Mouse (Mus musculus): ENCODE data around the gene Kri1. TPM values are rescaled to one million over a fixed set of nuclear protein-coding genes. Genes with fewer than 3 reads are reported as not detected.

Gene Kri1
- polyA plus RNA-seq, 1 experiment from 2014 or later, result 18.3 TPM

- ATAC-seq, result no peak
- no peak overlapping the region for H3K4me2 ChIP-seq (ENCODE audit: low read length)
Observed at GRCm38 (mm10) chr9:21235341-21235740, 52.4 kb downstream of the Kri1 start.

GRCm38 (mm10) chr9:21233805-21234204 is 54.0 kb downstream of the Kri1 start:
- no peak overlapping the region for H3K27ac ChIP-seq (ENCODE audit: low read length)
- no peak overlapping the region for H3K9ac ChIP-seq (ENCODE audit: low read depth, low read length)
- peaks cover 20% of the 10 kb centered on the region for H3K36me3 ChIP-seq (ENCODE audit: control insufficient read depth, insufficient read depth, low read length)
- H3K9me3 ChIP-seq (replicated peaks; ENCODE audit: control insufficient read depth, low read length, poor library complexity, severe bottlenecking), result no peaks in the 10 kb centered on the region
- H3K4me2 ChIP-seq (ENCODE audit: low read length), result no peak overlapping the region
- H3K27me3 ChIP-seq (ENCODE audit: control insufficient read depth, insufficient read depth, low read depth, low read length), result no peaks in the 10 kb centered on the region
- no peak for ATAC-seq
- WGBS, result 75% methylated on average over 28 of the region's 28 CpGs
- no peak overlapping the region for H3K4me3 ChIP-seq (ENCODE audit: low read depth, low read length)
- H3K4me1 ChIP-seq (ENCODE audit: control insufficient read depth, insufficient read depth, low read length), result peaks cover 17% of the 10 kb centered on the region

More at GRCm38 (mm10) chr9:21235341-21235740, 52.4 kb downstream of the Kri1 start:
- H3K27me3 ChIP-seq (ENCODE audit: control insufficient read depth, insufficient read depth, low read depth, low read length), result no peaks in the 10 kb centered on the region
- peaks cover 17% of the 10 kb centered on the region for H3K4me1 ChIP-seq (ENCODE audit: control insufficient read depth, insufficient read depth, low read length)
- H3K4me3 ChIP-seq (ENCODE audit: low read depth, low read length), result no peak overlapping the region
- H3K27ac ChIP-seq (ENCODE audit: low read length), result no peak overlapping the region
- WGBS, result 88% methylated on average over 4 of the region's 4 CpGs
- no peaks in the 10 kb centered on the region for H3K9me3 ChIP-seq (replicated peaks; ENCODE audit: control insufficient read depth, low read length, poor library complexity, severe bottlenecking)
- no peak overlapping the region for H3K9ac ChIP-seq (ENCODE audit: low read depth, low read length)
- peaks cover 13% of the 10 kb centered on the region for H3K36me3 ChIP-seq (ENCODE audit: control insufficient read depth, insufficient read depth, low read length)

- peaks cover 20% of the 10 kb centered on the region for H3K36me3 ChIP-seq (ENCODE audit: control insufficient read depth, insufficient read depth, low read length)
- H3K9ac ChIP-seq (ENCODE audit: low read depth, low read length), result no peak overlapping the region
- H3K27me3 ChIP-seq (ENCODE audit: control insufficient read depth, insufficient read depth, low read depth, low read length), result no peaks in the 10 kb centered on the region
- no peak overlapping the region for H3K4me2 ChIP-seq (ENCODE audit: low read length)
- H3K9me3 ChIP-seq (replicated peaks; ENCODE audit: control insufficient read depth, low read length, poor library complexity, severe bottlenecking), result no peaks in the 10 kb centered on the region
- WGBS, result 88% methylated on average over 29 of the region's 29 CpGs
- no peak overlapping the region for H3K4me3 ChIP-seq (ENCODE audit: low read depth, low read length)
- no peak overlapping the region for H3K27ac ChIP-seq (ENCODE audit: low read length)
- ATAC-seq, result no peak
- peaks cover 17% of the 10 kb centered on the region for H3K4me1 ChIP-seq (ENCODE audit: control insufficient read depth, insufficient read depth, low read length)
Observed at GRCm38 (mm10) chr9:21233366-21233765, 54.4 kb downstream of the Kri1 start.

- Histone ChIP-seq H3K4me1 (ENCODE audit: control insufficient read depth, insufficient read depth, low read length) (peaks cover 17% of the 10 kb centered on the region), H3K4me3 (ENCODE audit: low read depth, low read length) (no peak overlapping the region), H3K4me2 (ENCODE audit: low read length) (no peak overlapping the region), H3K36me3 (ENCODE audit: control insufficient read depth, insufficient read depth, low read length) (peaks cover 20% of the 10 kb centered on the region), H3K9ac (ENCODE audit: low read depth, low read length) (no peak overlapping the region), H3K27ac (ENCODE audit: low read length) (no peak overlapping the region), H3K27me3 (ENCODE audit: control insufficient read depth, insufficient read depth, low read depth, low read length) (no peaks in the 10 kb centered on the region), H3K9me3 (replicated peaks; ENCODE audit: control insufficient read depth, low read length, poor library complexity, severe bottlenecking) (no peaks in the 10 kb centered on the region)
- 89% methylated on average over 5 of the region's 5 CpGs for WGBS
- ATAC-seq, result no peak
Observed at GRCm38 (mm10) chr9:21232867-21233266, 54.9 kb downstream of the Kri1 start.

GRCm38 (mm10) chr9:21231551-21231950 is 56.2 kb downstream of the Kri1 start:
- H3K9ac ChIP-seq (ENCODE audit: low read depth, low read length), result no peak overlapping the region
- no peaks in the 10 kb centered on the region for H3K9me3 ChIP-seq (replicated peaks; ENCODE audit: control insufficient read depth, low read length, poor library complexity, severe bottlenecking)
- H3K4me3 ChIP-seq (ENCODE audit: low read depth, low read length), result no peak overlapping the region
- peaks cover 20% of the 10 kb centered on the region for H3K36me3 ChIP-seq (ENCODE audit: control insufficient read depth, insufficient read depth, low read length)
- no peaks in the 10 kb centered on the region for H3K27me3 ChIP-seq (ENCODE audit: control insufficient read depth, insufficient read depth, low read depth, low read length)
- 43% methylated on average over 22 of the region's 23 CpGs for WGBS
- H3K4me2 ChIP-seq (ENCODE audit: low read length), result no peak overlapping the region
- no peak overlapping the region for H3K27ac ChIP-seq (ENCODE audit: low read length)
- ATAC-seq, result no peak
- peaks cover 9% of the 10 kb centered on the region for H3K4me1 ChIP-seq (ENCODE audit: control insufficient read depth, insufficient read depth, low read length)

GRCm38 (mm10) chr9:21227342-21227741 is 60.4 kb downstream of the Kri1 start:
- WGBS, result 15% methylated on average over 16 of the region's 16 CpGs
- peak; percentile 63; the same call in 1 of the 2 replicates for ATAC-seq
- peaks cover 11% of the 10 kb centered on the region; the same call in 1 of the 2 replicates for H3K36me3 ChIP-seq (ENCODE audit: control insufficient read depth, insufficient read depth, low read length)
- peaks cover 7% of the 10 kb centered on the region; the same call in 1 of the 2 replicates for H3K4me1 ChIP-seq (ENCODE audit: control insufficient read depth, insufficient read depth, low read length)
- no peaks in the 10 kb centered on the region for H3K9me3 ChIP-seq (replicated peaks; ENCODE audit: control insufficient read depth, low read length, poor library complexity, severe bottlenecking)
- H3K27ac ChIP-seq (ENCODE audit: low read length), result no peak overlapping the region
- peak overlapping the region; percentile 52 for H3K4me2 ChIP-seq (ENCODE audit: low read length)
- peak overlapping the region; percentile 31 for H3K4me3 ChIP-seq (ENCODE audit: low read depth, low read length)
- H3K9ac ChIP-seq (ENCODE audit: low read depth, low read length), result peak overlapping the region; percentile 57
- no peaks in the 10 kb centered on the region for H3K27me3 ChIP-seq (ENCODE audit: control insufficient read depth, insufficient read depth, low read depth, low read length)

- Histone ChIP-seq H3K27ac (ENCODE audit: low read length) (no peak overlapping the region), H3K36me3 (ENCODE audit: control insufficient read depth, insufficient read depth, low read length) (peaks cover 7% of the 10 kb centered on the region; the same call in 1 of the 2 replicates), H3K4me1 (ENCODE audit: control insufficient read depth, insufficient read depth, low read length) (peaks cover 13% of the 10 kb centered on the region), H3K4me2 (ENCODE audit: low read length) (peak overlapping the region; percentile 40), H3K9ac (ENCODE audit: low read depth, low read length) (no peak overlapping the region), H3K9me3 (replicated peaks; ENCODE audit: control insufficient read depth, low read length, poor library complexity, severe bottlenecking) (no peaks in the 10 kb centered on the region), H3K27me3 (ENCODE audit: control insufficient read depth, insufficient read depth, low read depth, low read length) (no peaks in the 10 kb centered on the region), H3K4me3 (ENCODE audit: low read depth, low read length) (peak overlapping the region; percentile 4)
- WGBS, result 22% methylated on average over 7 of the region's 7 CpGs
- no peak for ATAC-seq
Observed at GRCm38 (mm10) chr9:21225415-21225758, 62.4 kb downstream of the Kri1 start.

GRCm38 (mm10) chr9:21224576-21225414 is 63.0 kb downstream of the Kri1 start:
- Histone ChIP-seq H3K4me3 (ENCODE audit: low read depth, low read length) (peak overlapping the region; percentile 4), H3K9ac (ENCODE audit: low read depth, low read length) (no peak overlapping the region), H3K4me1 (ENCODE audit: control insufficient read depth, insufficient read depth, low read length) (peaks cover 13% of the 10 kb centered on the region), H3K9me3 (replicated peaks; ENCODE audit: control insufficient read depth, low read length, poor library complexity, severe bottlenecking) (no peaks in the 10 kb centered on the region), H3K4me2 (ENCODE audit: low read length) (peak overlapping the region; percentile 40), H3K27me3 (ENCODE audit: control insufficient read depth, insufficient read depth, low read depth, low read length) (no peaks in the 10 kb centered on the region), H3K27ac (ENCODE audit: low read length) (no peak overlapping the region), H3K36me3 (ENCODE audit: control insufficient read depth, insufficient read depth, low read length) (peaks cover 3% of the 10 kb centered on the region; the same call in 1 of the 2 replicates)
- ATAC-seq, result no peak
- 24% methylated on average over 26 of the region's 26 CpGs for WGBS

GRCm38 (mm10) chr9:21223906-21224305 is 63.9 kb downstream of the Kri1 start:
- Histone ChIP-seq H3K9ac (ENCODE audit: low read depth, low read length) (no peak overlapping the region), H3K27me3 (ENCODE audit: control insufficient read depth, insufficient read depth, low read depth, low read length) (no peaks in the 10 kb centered on the region), H3K9me3 (replicated peaks; ENCODE audit: control insufficient read depth, low read length, poor library complexity, severe bottlenecking) (no peaks in the 10 kb centered on the region), H3K4me3 (ENCODE audit: low read depth, low read length) (no peak overlapping the region), H3K4me2 (ENCODE audit: low read length) (no peak overlapping the region), H3K36me3 (ENCODE audit: control insufficient read depth, insufficient read depth, low read length) (no peaks in the 10 kb centered on the region), H3K4me1 (ENCODE audit: control insufficient read depth, insufficient read depth, low read length) (peaks cover 13% of the 10 kb centered on the region), H3K27ac (ENCODE audit: low read length) (no peak overlapping the region)
- 93% methylated on average over 6 of the region's 6 CpGs for WGBS
- ATAC-seq, result no peak

Data from midbrain, embryonic 16.5 days (tissue).